Mouse (Mus musculus) CH12.LX (cell line): Measurements from ENCODE around the gene Rfx7.

ENCODE experiments used
- CTCF ChIP-seq, 2 experiments: IDR thresholded peaks in 1 of 2; conservative IDR thresholded peaks in 1 of 2; 2 replicates each; pipeline ENCODE4 v1.5.1; 2011 to 2012; ENCODE audit warnings: low read depth in 2 of 2, low read length in 2 of 2, improper control_type of control experiment in 1 of 2, inconsistent platforms in 1 of 2, mild to moderate bottlenecking in 1 of 2, moderate library complexity in 1 of 2
- GABPA ChIP-seq: IDR thresholded peaks from 2 replicates; pipeline ENCODE4 v1.6.1; 2012; ENCODE audit warnings: low read depth, low read length, improper control_type of control experiment, inconsistent platforms; ENCODE audit not compliant: insufficient replicate concordance
- NRF1 ChIP-seq: IDR thresholded peaks from 2 replicates; pipeline ENCODE4 v1.6.1; 2014; ENCODE audit warnings: low read depth, mild to moderate bottlenecking, inconsistent platforms, low read length, improper control_type of control experiment, moderate library complexity
- POLR2A ChIP-seq: IDR thresholded peaks from 2 replicates; pipeline ENCODE4 v1.6.1; 2011; ENCODE audit warnings: low read depth, mild to moderate bottlenecking, improper control_type of control experiment, low read length
- ZKSCAN1 ChIP-seq: IDR thresholded peaks from 2 replicates; pipeline ENCODE4 v1.6.1; 2012; ENCODE audit warnings: low read depth, inconsistent platforms, low read length, improper control_type of control experiment, borderline replicate concordance

DNA sequence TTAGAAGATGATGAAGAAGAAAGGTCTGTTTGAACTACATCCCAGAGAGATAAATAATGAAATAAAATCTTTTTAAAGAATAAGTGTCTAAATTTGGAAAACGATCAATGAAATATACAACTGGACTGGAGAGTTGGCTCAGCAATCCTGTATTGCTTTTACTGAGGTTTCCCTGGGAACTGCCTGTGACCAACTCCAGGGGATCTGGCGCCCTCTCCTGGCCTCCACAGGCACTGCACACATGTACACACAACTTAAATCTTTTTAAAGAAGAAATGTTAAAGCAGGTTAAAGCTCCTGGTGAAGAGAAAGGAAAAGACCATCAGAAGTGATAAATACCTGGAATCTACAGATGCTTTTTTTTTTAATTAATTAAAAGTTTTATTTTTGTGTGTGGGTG lies 140.3 kb downstream of the Rfx7 start:
- TF ChIP-seq GABPA: no peak
- no peak for TF ChIP-seq ZKSCAN1
- peak; percentile 26; the same call in 1 of the 2 replicates for TF ChIP-seq POLR2A
- no peak for TF ChIP-seq NRF1
- TF ChIP-seq CTCF (conservative IDR thresholded peaks at IDR 0.05 in 1 of 2, IDR thresholded peaks at IDR 0.05 in 1 of 2; ENCODE audit: low read depth in 2 of 2, low read length in 2 of 2): peak; percentile 90 to 98
